Mouse (Mus musculus) embryo, embryonic 11.5 days (tissue): ENCODE data around the gene H2-K1.
"Not testable (repeated sequence)": the region's sequence is repeated elsewhere in the genome, so short reads cannot be mapped to it uniquely, and the experiment has no call there.

Experiments
- DNase-seq: peaks from one replicate; pipeline ENCODE4 v3.0.0-alpha.2; 2012; ENCODE audit warnings: low read depth, low spot score

Gene H2-K1

DNA sequence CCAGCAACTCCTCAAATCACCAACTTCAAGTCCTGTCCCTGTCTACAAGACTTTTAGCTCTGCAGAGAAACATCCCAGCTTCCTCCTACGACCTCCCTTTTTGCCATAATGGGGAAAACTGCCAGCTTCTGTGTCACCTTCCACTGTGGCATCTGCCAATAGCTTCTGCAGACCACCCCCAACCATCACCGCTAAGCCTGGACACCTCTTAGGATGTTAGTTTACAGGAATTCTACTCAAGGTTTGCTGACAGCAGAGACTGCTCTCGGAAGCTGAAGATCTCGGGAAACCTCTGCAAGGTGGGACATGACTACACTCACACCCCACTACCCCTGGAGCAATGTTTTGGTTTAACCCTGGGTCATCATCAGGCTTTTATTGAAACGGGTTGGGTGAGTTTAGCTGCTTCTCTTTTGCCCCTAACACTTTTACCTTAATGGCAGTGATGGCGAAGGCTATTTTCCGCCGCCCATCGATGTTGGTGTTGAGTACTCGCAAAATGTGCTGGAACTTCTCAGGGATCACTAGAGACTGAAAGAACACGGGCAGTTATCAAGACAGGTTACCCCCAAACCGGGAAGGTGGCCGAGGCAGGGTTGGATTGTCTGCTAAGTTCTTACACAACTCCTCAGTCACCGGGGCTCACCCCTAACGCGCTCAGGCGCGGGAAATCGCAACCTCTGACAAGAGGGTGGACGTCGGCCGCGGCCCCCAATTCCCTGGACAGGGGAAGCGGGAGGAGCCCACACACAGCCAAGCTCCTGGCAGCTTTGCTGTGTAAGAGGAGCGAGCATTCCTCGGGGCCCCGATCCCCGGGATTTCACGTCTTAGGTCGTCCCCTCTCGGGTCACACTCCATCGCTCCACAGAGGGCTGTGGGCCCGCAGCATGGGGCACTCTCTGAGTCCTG lies 45.2 kb downstream of the H2-K1 start:
- DNase-seq = no peak

- no peak for DNase-seq
Measured at GRCm38 (mm10) chr17:33953961-33954565, 46.1 kb downstream of the H2-K1 start.

DNA sequence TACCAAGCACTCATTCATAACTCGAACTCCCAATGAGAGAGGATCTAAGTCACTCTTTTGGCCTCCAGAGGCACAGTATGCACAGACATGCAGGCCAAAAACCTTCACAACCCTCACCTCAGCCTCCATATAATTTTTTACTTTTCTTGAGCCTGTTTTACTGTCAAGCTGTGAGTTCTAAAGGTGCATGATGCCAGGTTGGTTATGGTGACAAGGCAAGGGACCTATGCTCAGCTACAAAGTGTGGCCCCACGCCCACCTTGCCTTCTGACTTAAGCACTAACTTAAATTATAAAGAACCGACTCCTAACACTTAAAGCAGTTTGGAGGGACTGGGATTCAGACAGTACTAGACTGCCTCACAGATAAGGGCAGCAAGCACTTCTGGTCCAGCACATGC lies 46.8 kb downstream of the H2-K1 start:
- DNase-seq = no peak

- no peak for DNase-seq
Measured at GRCm38 (mm10) chr17:33952879-33953278, 47.3 kb downstream of the H2-K1 start.

DNA sequence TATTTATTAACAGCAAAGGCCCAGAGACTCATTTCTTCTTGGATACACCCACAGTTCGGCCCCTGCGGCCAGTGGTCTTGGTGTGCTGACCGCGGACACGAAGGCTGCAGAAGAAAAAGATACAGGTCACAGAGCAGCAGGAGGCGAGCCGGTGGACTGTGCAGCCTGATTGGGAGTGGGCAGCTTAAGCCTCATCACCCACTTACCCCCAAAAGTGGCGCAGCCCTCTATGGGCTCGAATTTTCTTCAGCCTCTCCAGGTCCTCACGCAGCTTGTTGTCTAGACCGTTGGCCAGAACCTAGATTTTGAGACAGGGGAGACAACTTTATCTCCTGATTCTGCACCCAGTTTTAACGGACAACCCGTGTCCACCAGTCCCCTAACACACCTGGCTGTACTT lies 48.1 kb downstream of the H2-K1 start:
- not testable (repeated sequence) for DNase-seq

DNA sequence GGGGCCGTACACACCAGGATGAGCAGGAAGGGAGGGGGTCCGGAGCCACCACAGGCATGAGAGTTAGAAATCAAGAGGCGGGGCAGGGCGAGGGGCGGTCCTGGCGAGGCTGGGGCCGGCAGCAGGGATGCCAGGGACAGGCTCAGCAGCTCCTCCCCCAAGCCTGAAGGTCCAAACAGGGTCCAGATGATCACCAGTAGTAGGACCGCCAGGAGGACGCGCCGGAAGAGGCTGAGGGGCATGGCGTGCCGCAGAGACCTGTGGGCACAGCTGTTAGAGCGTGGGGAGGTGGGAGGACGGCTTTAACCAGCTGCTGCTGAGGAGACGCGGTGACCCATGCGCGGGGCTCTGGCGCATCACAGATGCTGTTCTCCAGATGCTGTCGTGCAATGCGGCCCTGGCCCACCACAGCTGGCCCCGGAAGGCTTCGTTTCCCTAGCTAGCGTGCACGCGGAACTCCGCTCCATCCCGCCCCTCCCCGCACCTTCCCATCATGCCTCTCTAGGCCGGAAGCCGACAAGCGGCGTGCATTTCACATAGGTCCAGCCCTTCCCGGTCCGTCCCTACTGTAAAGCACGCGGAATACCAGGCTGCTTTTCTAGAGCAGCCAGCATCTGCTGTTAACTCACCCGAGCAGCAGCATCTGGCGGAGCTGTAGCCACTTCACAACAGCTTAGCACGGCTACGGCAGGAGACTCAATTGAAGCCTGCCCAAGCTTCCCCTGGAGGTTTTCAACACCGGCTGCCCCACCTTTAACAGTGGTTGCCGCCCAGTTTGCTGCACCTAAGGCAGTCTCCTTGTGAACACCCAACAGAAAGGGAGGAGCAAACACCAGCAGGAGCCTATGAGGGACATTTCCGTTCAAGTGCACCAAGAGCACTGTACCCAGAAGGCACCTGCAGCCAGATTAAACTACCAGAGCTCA lies 48.9 kb downstream of the H2-K1 start, which contains the start of gene B3galt4:
Gene B3galt4 (minus strand): TSS at position 468 of the 926 bp plus-strand sequence.
- DNase-seq = peak; percentile 88

DNA sequence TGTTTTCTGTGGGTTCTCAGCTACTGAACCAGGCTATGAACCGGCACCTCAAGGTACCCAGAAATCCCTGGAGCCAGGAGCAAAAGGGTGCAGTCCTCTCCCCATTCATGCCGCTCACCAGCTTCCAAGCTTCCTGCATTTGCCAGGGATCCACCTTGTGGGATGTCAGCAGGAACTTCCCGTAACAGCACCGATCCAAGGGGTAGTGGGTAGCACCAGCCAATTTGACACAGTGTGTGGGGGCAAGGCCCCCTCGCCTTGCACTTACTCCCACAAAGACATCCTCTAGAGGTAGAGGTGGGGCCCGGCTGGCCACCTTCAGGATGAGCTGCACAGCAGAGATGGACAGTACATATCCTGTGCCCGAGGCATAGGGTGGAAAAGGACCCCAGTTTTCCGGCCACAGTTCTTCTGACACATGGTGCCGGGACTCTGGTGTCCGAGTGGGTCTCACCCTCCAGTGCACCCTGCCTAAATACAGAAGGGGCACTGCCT lies 50.0 kb downstream of the H2-K1 start:
- no peak for DNase-seq

GRCm38 (mm10) chr17:33948905-33949537 lies 51.1 kb downstream of the H2-K1 start:
- DNase-seq = no peak

- no peak for DNase-seq
Measured at GRCm38 (mm10) chr17:33948090-33948904, 51.9 kb downstream of the H2-K1 start.

DNA sequence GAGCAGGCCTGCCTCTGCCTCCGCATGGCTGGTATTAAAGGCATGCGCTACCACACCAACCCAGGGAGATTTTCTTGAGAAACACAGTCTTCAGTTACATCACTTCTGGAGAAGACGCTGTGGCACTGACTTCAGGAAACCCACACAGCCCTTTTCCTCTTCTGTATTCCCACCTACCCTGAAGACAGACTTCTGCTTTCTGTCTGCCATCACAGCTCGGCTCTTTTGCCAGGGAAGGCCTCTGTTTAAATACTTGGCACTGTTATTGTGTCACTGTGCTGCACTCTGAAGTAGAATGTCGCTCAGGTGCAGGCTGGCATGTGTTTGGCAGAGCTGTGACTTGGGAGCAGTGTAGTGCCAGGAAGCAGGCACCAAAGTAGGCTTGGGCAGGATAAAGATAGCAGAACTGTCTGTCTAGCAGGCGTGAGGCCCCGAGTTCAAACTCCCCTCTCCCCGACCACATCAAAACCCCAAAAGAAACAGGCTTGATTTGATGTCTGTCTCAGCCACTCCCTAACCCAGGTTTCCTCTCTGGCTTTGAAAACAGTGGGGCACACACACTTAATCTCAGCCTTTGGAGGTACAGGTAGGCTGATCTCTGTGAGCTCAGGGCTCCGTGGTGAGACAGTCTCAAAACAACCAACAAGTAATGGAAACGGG lies 52.6 kb downstream of the H2-K1 start:
- DNase-seq = no peak
